Mouse (Mus musculus): Measurements from ENCODE around the gene S1pr5.
"Not testable (repeated sequence)": the region's sequence is repeated elsewhere in the genome, so short reads cannot be mapped to it uniquely, and the experiment has no call there.

S1pr5 gene

DNA sequence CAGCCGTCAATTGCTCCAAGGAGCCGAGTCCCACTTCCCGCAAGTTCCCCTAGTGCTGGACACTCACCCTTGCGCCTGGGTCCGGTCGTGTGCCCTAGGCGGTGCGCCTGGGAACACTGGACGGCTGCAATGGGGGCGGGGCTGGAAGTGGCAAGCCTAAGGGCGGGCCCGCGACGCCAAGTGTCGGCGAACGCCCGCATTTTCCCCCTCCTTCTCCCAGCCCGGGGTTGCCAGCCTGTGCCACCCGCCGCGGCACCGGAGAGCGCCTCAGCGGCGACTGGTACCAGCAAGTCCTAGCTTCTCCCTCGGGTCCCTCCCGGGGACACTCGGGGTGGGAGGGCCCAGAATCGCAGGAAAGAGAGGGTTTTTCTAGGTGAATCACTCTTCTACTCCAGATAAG is at the start of gene S1pr5:
S1pr5 (minus strand) TSS at position 118 of the 400 bp plus-strand sequence.
- no peak for DNase-seq (ENCODE audit: low read depth, low spot score)

DNA sequence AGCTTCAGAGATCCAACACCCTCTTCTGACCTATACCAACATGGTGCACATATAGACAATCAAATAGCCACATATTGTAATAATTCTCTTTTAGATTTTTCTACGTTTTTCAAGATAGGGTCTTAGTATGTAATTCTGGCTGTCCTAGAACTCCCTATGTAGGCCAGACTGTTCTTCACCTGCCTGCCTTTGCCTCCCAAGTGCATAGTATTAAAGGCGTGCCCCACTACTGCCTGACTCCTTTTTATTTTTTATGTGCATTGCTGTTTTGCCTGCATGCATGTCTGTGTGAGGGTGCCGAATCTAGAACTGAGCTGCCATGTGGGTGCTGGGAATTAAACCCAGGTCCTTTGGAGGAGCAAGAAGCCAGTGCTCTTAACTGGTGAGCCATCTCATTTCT is 44.0 kb upstream of the S1pr5 start:
- no peak for DNase-seq (ENCODE audit: low read depth, low spot score)

GRCm38 (mm10) chr9:21291868-21292267 is 43.6 kb upstream of the S1pr5 start:
- DNase-seq (ENCODE audit: low read depth, low spot score) = not testable (repeated sequence)

DNA sequence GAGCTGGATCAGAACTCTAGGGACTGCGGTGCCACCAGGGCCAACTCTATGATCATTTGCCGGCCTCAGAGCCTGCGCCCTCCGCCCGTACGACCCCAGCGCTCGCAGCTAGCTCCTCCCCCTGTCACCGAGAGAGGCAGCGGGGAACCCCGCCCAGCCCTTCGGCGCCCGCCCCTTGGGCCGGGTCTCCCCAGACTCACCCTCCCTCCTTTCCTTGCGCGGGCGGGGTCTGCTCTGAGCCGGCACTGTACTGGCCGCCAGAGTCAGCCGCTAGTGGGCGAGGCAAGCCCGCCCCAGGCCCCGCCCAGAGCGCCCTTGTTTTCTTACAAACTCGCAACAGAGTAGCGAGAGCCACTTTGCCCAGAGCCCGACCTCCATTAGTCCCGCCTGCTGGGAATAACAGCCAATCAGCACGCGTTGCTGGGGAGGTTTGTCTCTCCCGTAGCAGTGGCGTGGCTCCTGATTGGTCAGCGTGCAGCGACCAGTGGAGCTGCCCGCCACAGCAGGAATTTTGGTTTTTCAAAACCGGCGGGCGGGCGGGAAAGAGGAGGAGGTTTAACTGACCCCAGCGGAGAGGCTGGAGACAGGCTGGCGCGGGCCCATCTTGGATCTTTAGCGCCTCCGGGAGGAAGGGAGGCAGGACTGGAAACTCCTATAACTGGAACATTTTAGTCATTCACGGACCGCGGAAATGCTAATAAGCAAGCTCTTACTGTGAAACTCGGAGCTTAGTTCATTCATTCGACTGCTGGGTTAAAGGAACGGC is 43.0 kb upstream of the S1pr5 start, which contains the start of gene Cdkn2d:
Cdkn2d (minus strand) TSS at position 386 of the 766 bp plus-strand sequence.
- DNase-seq (ENCODE audit: low read depth, low spot score) = peak; percentile 100

GRCm38 (mm10) chr9:21290589-21290988 is 42.3 kb upstream of the S1pr5 start:
- DNase-seq (ENCODE audit: low read depth, low spot score) = no peak

- DNase-seq (ENCODE audit: low read depth, low spot score) = no peak
Measured at GRCm38 (mm10) chr9:21289337-21289671, 41.1 kb upstream of the S1pr5 start.

GRCm38 (mm10) chr9:21288404-21289336 is 40.4 kb upstream of the S1pr5 start:
- no peak for DNase-seq (ENCODE audit: low read depth, low spot score)

GRCm38 (mm10) chr9:21287571-21288402 is 39.5 kb upstream of the S1pr5 start, which contains the start of gene Kri1:
TSS of gene Kri1 (minus strand) at chr9:21287969.
- peak; percentile 95 for DNase-seq (ENCODE audit: low read depth, low spot score)

- DNase-seq (ENCODE audit: low read depth, low spot score) = no peak
Measured at GRCm38 (mm10) chr9:21286753-21287152, 38.5 kb upstream of the S1pr5 start.

DNA sequence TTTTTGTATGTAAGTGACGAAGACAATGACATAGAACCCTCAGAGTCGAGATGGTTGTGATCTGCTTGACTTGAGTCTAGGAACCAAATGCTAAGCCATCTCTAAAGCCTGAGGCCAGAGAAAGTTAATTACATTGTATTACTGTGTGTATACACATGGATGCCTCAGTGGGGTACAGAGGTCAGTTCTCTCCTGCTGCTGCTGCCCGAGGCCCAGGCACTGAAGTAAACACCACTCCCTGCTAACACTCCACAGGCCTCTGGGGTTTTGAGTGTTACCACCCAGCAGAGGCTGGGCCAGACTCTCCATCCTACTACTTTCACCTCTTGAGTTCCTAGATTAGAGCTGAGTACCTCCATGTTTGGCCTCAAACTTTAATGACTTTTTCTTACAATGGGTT is 35.8 kb upstream of the S1pr5 start:
- no peak for DNase-seq (ENCODE audit: low read depth, low spot score)

- no peak for DNase-seq (ENCODE audit: low read depth, low spot score)
Measured at GRCm38 (mm10) chr9:21283591-21283990, 35.3 kb upstream of the S1pr5 start.

GRCm38 (mm10) chr9:21277776-21278175 is 29.5 kb upstream of the S1pr5 start:
- DNase-seq (ENCODE audit: low read depth, low spot score) = no peak

- no peak for DNase-seq (ENCODE audit: low read depth, low spot score)
Measured at GRCm38 (mm10) chr9:21276307-21276706, 28.1 kb upstream of the S1pr5 start.

DNA sequence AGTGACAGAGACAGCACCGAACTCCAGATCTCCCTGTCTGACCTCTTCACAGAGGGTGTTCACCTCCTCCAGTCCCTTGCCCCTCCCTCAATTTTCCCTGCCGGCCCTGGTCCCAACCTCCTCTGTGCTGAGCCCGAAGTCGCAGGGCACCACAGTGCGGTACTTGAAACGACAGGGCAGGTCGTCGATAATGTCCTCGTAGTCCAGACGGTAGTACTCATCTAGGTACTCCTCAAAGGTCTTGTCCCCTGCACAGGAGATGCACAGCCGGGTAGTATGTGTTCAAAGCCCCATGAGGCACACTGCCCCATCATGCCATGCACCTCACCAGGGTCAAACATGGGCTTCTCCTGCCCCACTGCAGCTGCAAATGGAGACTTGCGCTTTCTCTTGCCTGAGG is 27.5 kb upstream of the S1pr5 start:
- no peak for DNase-seq (ENCODE audit: low read depth, low spot score)

- no peak for DNase-seq (ENCODE audit: low read depth, low spot score)
Measured at GRCm38 (mm10) chr9:21275013-21275710, 26.9 kb upstream of the S1pr5 start.

DNA sequence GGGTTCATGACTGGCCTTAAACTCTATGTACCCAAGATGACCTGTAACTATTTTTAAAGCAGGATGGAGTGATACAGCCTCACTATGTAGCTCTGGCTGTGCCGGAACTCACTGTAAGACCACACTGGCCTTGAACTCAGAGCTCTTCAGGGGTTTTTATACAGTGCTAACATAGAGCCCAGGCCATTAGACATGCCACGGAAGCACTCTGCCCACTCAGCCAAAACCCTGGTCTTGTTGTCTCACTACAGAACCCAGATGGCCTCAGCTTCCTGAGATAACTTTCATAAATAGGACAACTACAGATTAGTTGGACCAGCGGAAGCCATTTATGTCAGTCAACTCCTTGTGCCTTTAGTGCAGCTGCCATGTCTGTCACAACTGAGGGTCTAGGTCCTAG is 26.1 kb upstream of the S1pr5 start:
- no peak for DNase-seq (ENCODE audit: low read depth, low spot score)

DNA sequence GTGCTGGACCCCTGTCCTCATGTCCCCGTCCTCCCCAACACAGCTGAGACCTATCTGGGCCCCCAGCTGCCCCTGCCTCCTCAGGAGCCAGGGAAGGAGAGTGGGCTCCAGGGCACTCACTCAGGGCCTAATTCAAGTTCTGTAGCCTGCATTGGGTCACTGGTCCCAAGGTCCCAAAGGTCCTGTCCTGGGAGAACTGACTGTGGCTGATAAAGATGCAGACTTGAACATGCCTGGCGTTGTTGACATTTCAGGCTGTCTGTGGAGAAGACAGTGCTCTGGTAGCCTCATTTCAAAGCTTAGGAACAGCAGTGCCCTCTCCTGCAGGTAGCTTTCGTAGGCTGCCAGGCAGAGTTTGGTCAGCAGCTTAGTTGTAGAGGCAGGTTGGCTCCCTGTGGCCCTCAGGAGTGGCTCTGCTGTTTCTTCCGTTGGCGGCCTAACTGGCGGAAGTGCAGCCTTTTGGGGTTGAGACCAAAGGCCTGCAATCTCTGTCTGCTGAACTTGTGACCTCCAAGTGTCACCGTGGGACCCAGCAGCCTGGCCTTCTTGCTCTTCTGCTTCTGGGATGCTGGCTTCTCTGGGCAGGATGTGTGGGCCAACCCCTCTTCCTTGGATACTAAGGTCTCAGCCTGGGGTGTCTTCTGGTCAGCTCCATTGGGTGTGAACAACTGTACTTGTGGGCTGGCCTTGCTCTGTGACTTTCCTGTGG is 25.4 kb upstream of the S1pr5 start:
- DNase-seq (ENCODE audit: low read depth, low spot score) = no peak

GRCm38 (mm10) chr9:21273094-21273493 is 24.9 kb upstream of the S1pr5 start:
- no peak for DNase-seq (ENCODE audit: low read depth, low spot score)

GRCm38 (mm10) chr9:21272391-21272790 is 24.1 kb upstream of the S1pr5 start:
- no peak for DNase-seq (ENCODE audit: low read depth, low spot score)

GRCm38 (mm10) chr9:21269590-21269989 is 21.3 kb upstream of the S1pr5 start:
- not testable (repeated sequence) for DNase-seq (ENCODE audit: low read depth, low spot score)
